Mouse (Mus musculus): Measurements from ENCODE around the gene Dhdds. TPM values are rescaled to one million over a fixed set of nuclear protein-coding genes. Genes with fewer than 3 reads are reported as not detected.

Dhdds gene
- polyA plus RNA-seq, 1 experiment, result 37.0 TPM

DNA sequence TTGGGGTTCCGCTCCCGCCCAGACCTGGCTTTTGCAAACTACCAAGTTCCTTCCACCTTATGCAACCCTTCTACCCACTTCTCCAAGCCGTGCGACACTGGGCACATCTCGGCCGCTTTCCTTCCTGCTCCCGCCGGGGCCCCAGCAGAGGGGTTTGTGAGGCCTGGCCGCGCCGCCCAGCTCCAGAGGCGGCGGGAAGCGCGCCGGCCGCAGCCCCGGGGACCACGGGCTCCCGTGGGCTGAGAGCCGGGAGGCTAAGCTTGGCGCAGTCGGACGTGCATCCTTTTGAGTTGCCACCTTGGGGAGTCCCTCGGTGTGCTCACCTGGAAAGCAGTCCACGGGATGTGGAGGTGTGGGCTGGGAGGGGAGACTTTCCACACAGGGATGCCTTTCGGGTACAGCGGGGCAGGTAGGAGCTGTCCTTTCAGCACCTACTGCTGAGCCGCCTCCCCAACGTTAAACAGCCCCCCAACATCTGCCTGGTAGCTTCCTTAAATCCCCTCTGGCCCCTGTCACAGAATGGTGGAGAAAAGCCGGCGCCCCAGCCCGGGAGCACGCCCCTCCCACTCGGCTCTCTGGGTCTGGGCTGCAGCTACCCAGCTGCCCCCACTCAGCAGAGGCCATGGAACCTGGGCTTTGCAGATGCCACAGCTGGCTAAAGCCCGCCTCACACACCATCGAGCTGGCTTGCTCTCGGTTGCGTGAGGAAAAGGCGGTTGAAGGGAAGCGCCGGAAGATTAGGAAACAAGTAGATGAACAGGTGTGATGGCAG, 32.4 kb downstream of the Dhdds start, which contains the start of gene Hmgn2:
Hmgn2 (minus strand) TSS at position 501 of the 772 bp plus-strand sequence.
- 1% methylated on average over 42 of the region's 42 CpGs for WGBS
- TF ChIP-seq CTCF (conservative IDR thresholded peaks at IDR 0.05; ENCODE audit: insufficient read depth, insufficient read length, low read depth, low read length) (no peak), POLR2A (IDR thresholded peaks at IDR 0.05; ENCODE audit: low read depth, low read length) (no peak)
- no peaks in the 10 kb centered on the region for H3K27me3 ChIP-seq (replicated peaks; ENCODE audit: control insufficient read depth, insufficient read depth, low read length)
- H3K36me3 ChIP-seq (ENCODE audit: control insufficient read depth, insufficient read depth, low read length), result no peaks in the 10 kb centered on the region; the same call in 1 of the 2 replicates
- DNase-seq, result peak; percentile 45
- peak within 1 kb of the TSS; percentile 90 for H3K27ac ChIP-seq (ENCODE audit: insufficient read depth, low read depth, low read length)
- H3K4me3 ChIP-seq (ENCODE audit: insufficient read depth, low read depth, low read length), result peak within 1 kb of the TSS; percentile 78
- peaks cover 4% of the 10 kb centered on the region; the same call in 1 of the 2 replicates for H3K4me1 ChIP-seq (ENCODE audit: control insufficient read depth, insufficient read depth, low read length)

DNA sequence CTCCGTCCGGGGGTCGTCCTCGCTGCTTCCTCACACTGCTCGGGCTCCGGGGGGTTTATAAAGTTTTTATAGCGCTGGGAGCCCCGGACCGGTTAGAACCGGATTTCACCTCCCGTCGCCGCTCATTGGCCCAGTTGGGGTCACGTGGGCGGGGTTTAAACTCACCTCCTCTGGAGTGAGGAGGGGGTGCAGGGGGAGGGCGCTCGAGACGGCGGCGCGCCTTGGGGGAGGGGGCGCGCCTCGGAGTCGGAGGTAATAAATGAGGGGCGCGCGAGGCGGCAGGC, 32.9 kb downstream of the Dhdds start:
- Histone ChIP-seq H3K4me3 (ENCODE audit: insufficient read depth, low read depth, low read length) (peak overlapping the region; percentile 78), H3K36me3 (ENCODE audit: control insufficient read depth, insufficient read depth, low read length) (no peaks in the 10 kb centered on the region; the same call in 1 of the 2 replicates), H3K27ac (ENCODE audit: insufficient read depth, low read depth, low read length) (peak overlapping the region; percentile 90), H3K4me1 (ENCODE audit: control insufficient read depth, insufficient read depth, low read length) (peaks cover 4% of the 10 kb centered on the region; the same call in 1 of the 2 replicates), H3K27me3 (replicated peaks; ENCODE audit: control insufficient read depth, insufficient read depth, low read length) (no peaks in the 10 kb centered on the region)
- under 1% methylated on average over 29 of the region's 29 CpGs for WGBS
- peak; percentile 93 for DNase-seq
- no peak for TF ChIP-seq POLR2A (IDR thresholded peaks at IDR 0.05; ENCODE audit: low read depth, low read length)
- TF ChIP-seq CTCF (conservative IDR thresholded peaks at IDR 0.05; ENCODE audit: insufficient read depth, insufficient read length, low read depth, low read length), result no peak

DNA sequence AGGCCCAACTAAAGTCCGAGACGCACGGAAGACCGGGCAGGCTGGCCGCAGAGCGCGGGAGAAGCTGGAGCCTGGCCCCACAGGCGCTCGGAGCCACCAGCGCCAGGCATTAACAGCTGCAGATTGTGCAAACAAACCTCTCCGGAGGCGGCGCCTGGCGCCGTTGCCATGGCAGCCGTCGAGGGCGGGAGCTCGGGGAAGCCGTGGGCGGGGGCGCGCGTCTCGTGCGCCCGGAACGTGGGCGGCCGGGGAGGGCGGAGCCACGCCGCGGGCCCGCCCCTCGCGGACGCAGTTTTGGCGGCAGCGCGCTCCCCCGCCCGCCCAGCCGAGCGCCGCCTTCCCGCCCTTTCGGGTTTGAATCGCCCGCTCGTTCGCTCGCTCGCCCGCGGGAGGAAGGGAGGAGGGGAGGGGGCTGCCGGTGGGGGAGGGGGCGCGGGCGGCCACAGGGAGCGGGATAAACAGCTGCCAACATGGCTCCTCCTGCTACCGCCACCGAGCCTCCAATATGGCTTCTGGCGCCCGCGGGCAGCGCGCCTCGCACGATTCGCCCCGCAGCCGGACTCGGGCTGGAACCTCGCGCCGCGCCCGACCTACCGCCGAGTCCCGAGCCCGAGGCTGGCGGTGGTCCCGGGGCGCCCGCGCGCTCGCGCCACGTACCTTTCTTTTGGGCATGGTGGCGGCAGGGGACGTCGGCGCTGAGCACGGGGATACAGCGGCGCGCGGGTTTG, 33.4 kb downstream of the Dhdds start:
- H3K36me3 ChIP-seq (ENCODE audit: control insufficient read depth, insufficient read depth, low read length), result no peaks in the 10 kb centered on the region; the same call in 1 of the 2 replicates
- DNase-seq, result peak; percentile 99
- peaks cover 4% of the 10 kb centered on the region; the same call in 1 of the 2 replicates for H3K4me1 ChIP-seq (ENCODE audit: control insufficient read depth, insufficient read depth, low read length)
- peak overlapping the region; percentile 90 for H3K27ac ChIP-seq (ENCODE audit: insufficient read depth, low read depth, low read length)
- TF ChIP-seq POLR2A (IDR thresholded peaks at IDR 0.05; ENCODE audit: low read depth, low read length), result peak; percentile 40
- peak; percentile 16; the same call in 1 of the 2 replicates for TF ChIP-seq CTCF (conservative IDR thresholded peaks at IDR 0.05; ENCODE audit: insufficient read depth, insufficient read length, low read depth, low read length)
- H3K4me3 ChIP-seq (ENCODE audit: insufficient read depth, low read depth, low read length), result peak overlapping the region; percentile 78
- H3K27me3 ChIP-seq (replicated peaks; ENCODE audit: control insufficient read depth, insufficient read depth, low read length), result no peaks in the 10 kb centered on the region
- 1% methylated on average over 73 of the region's 101 CpGs for WGBS

DNA sequence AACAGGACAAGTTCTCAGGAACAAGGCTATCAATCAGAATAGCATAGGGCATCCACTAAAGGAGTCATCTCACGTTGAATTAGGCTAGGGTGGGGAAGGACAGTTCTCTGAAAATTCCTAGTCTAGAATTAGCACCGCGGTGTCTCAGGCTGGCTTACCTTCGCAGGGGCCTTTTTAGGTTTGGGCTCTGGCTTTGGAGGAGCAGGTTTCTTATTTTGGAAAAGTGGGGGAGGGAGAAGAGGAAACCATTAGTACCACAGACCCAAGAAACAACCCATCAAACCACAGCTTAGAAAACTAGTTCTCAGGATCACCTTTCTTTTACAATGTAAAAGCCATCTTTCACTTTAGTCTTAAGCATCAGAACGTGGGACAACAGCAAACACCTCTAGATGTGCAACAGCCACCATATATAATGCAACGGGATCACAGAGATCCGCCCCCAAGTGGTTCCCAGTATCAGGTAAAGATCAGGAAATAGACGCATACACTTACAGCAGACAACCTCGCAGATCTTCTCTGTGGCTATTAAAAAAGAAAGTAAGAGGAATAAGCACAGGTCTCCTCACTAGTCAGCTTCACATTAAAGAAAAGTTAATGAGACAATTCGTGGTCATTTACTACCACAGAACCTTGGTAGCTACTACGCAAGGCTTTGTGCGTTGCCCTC, 34.3 kb downstream of the Dhdds start:
- WGBS, result 29% methylated on average over 12 of the region's 12 CpGs
- no peaks in the 10 kb centered on the region for H3K27me3 ChIP-seq (replicated peaks; ENCODE audit: control insufficient read depth, insufficient read depth, low read length)
- DNase-seq, result no peak
- H3K27ac ChIP-seq (ENCODE audit: insufficient read depth, low read depth, low read length), result peak overlapping the region; percentile 54; the same call in 1 of the 2 replicates
- TF ChIP-seq POLR2A (IDR thresholded peaks at IDR 0.05; ENCODE audit: low read depth, low read length) (no peak), CTCF (conservative IDR thresholded peaks at IDR 0.05; ENCODE audit: insufficient read depth, insufficient read length, low read depth, low read length) (no peak)
- peaks cover 4% of the 10 kb centered on the region; the same call in 1 of the 2 replicates for H3K4me1 ChIP-seq (ENCODE audit: control insufficient read depth, insufficient read depth, low read length)
- H3K36me3 ChIP-seq (ENCODE audit: control insufficient read depth, insufficient read depth, low read length), result no peaks in the 10 kb centered on the region; the same call in 1 of the 2 replicates
- H3K4me3 ChIP-seq (ENCODE audit: insufficient read depth, low read depth, low read length), result peak overlapping the region; percentile 70

DNA sequence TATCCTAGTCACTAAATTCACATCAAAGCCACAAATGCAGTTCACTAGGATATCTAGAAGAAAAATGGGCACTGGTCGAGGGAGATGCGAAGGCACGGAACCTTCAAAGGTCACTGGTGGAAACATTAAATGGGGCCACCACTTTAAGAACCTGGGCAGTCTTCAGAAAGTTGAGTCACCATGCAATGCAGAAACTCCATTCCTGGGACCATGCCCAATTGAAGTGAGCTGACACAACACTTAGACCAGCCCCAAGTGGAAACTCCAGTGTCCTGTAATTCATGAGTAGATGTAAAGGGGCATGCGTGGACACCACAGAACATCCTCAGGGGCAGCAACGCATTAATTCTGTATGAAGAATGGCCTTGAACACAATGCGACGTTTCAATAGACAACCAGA, 38.2 kb downstream of the Dhdds start:
- Histone ChIP-seq H3K4me3 (ENCODE audit: insufficient read depth, low read depth, low read length) (no peak overlapping the region), H3K27ac (ENCODE audit: insufficient read depth, low read depth, low read length) (no peak overlapping the region), H3K36me3 (ENCODE audit: control insufficient read depth, insufficient read depth, low read length) (no peaks in the 10 kb centered on the region; the same call in 1 of the 2 replicates), H3K4me1 (ENCODE audit: control insufficient read depth, insufficient read depth, low read length) (peaks cover 4% of the 10 kb centered on the region; the same call in 1 of the 2 replicates), H3K27me3 (replicated peaks; ENCODE audit: control insufficient read depth, insufficient read depth, low read length) (no peaks in the 10 kb centered on the region)
- TF ChIP-seq CTCF (conservative IDR thresholded peaks at IDR 0.05; ENCODE audit: insufficient read depth, insufficient read length, low read depth, low read length) (no peak), POLR2A (IDR thresholded peaks at IDR 0.05; ENCODE audit: low read depth, low read length) (no peak)
- DNase-seq, result no peak
- 88% methylated on average over 7 of the region's 7 CpGs for WGBS

DNA sequence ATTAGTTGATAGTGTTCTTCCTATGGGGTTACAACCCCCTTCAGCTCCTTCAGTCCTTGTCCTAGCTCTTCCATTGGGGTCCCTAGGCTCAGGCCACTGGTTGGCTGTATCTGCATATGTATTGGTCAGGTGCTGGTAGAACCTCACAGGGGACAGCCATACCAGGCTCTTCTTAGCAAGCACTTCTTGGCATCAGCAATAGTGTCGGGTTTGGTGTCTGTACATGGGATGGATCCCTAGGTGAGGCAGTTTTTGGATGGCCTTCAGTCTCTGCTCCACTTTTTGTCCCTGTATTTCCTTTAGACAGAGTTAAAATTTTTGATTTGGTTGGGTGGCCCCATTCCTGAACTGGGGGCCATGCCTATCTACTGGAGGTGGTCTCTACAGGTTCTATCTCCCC, 41.8 kb downstream of the Dhdds start:
- no peak overlapping the region for H3K27ac ChIP-seq (ENCODE audit: insufficient read depth, low read depth, low read length)
- WGBS, result 88% methylated on average over 1 of the region's 1 CpGs

More for the DNA sequence above, 41.8 kb downstream of the Dhdds start:
- Histone ChIP-seq H3K27me3 (replicated peaks; ENCODE audit: control insufficient read depth, insufficient read depth, low read length) (no peaks in the 10 kb centered on the region), H3K4me1 (ENCODE audit: control insufficient read depth, insufficient read depth, low read length) (no peaks in the 10 kb centered on the region), H3K4me3 (ENCODE audit: insufficient read depth, low read depth, low read length) (no peak overlapping the region), H3K36me3 (ENCODE audit: control insufficient read depth, insufficient read depth, low read length) (no peaks in the 10 kb centered on the region)
- DNase-seq, result no peak
- TF ChIP-seq CTCF (conservative IDR thresholded peaks at IDR 0.05; ENCODE audit: insufficient read depth, insufficient read length, low read depth, low read length), result no peak
- no peak for TF ChIP-seq POLR2A (IDR thresholded peaks at IDR 0.05; ENCODE audit: low read depth, low read length)

Measured in kidney, adult 2 months (tissue).